Mouse (Mus musculus) cortical plate, adult 2 months (tissue): ENCODE results near the gene Ninl. TPM values are rescaled to one million over a fixed set of nuclear protein-coding genes. Genes with fewer than 3 reads are reported as not detected.

ENCODE experiments used
- H3K27ac ChIP-seq: fragments of 200-500 bp; 2 replicates; pipeline ENCODE4 v1.5.1; 2012; ENCODE audit warnings: low read length, control low read depth, inconsistent platforms; ENCODE audit not compliant: insufficient read depth
- H3K4me1 ChIP-seq: fragments of 200-500 bp; 2 replicates; pipeline ENCODE4 v1.6.1; 2011; ENCODE audit warnings: low read length; ENCODE audit not compliant: control insufficient read depth, insufficient read depth
- H3K4me3 ChIP-seq: fragments of 200-500 bp; 2 replicates; pipeline ENCODE4 v1.5.1; 2011; ENCODE audit warnings: mild to moderate bottlenecking, low read length, control low read depth; ENCODE audit not compliant: insufficient read depth
- CTCF ChIP-seq: fragments of 200-500 bp; IDR thresholded peaks from 2 replicates; pipeline ENCODE4 v1.5.1; 2011; ENCODE audit warnings: mild to moderate bottlenecking, control low read depth, low read length; ENCODE audit not compliant: insufficient read depth; ENCODE audit errors: extremely low read depth
- POLR2A ChIP-seq: fragments of 200-500 bp; IDR thresholded peaks from 2 replicates; pipeline ENCODE4 v1.6.1; 2011; ENCODE audit warnings: mild to moderate bottlenecking, low read length, control low read depth; ENCODE audit not compliant: insufficient read depth; ENCODE audit errors: extremely low read depth
- polyA plus RNA-seq: library from polyadenylated mRNA; depleted of rRNA; stranded (reverse); fragments of >200 nt; gene quantifications from 2 replicates; pipeline ENCODE4 v1.2.3, GENCODE M21; 2012

Ninl gene
- polyA plus RNA-seq, 1 experiment: 6.5 TPM

DNA sequence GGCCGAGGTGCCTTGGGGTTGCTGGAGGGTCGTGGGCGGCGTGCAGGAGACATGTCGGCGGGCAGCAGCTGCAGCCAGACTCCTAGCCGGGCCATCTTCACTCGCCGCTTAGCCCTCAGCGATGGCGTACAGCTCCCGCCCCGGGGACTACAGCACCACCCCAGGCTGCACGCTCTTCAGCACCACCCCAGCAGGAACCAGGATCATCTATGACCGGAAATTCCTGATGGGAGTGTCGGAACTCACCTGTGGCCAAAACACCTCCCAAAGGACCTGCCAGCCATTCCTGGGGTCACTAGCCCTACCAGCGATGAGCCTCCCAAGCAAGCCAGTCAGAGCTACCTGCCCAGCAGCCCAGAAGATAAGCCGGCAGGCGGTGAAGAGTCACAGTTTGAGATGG, 105.7 kb downstream of the Ninl start:
- Histone ChIP-seq H3K27ac (no peak overlapping the region), H3K4me1 (no peaks in the 10 kb centered on the region), H3K4me3 (no peak overlapping the region)
- TF ChIP-seq POLR2A (no peak), CTCF (no peak)

DNA sequence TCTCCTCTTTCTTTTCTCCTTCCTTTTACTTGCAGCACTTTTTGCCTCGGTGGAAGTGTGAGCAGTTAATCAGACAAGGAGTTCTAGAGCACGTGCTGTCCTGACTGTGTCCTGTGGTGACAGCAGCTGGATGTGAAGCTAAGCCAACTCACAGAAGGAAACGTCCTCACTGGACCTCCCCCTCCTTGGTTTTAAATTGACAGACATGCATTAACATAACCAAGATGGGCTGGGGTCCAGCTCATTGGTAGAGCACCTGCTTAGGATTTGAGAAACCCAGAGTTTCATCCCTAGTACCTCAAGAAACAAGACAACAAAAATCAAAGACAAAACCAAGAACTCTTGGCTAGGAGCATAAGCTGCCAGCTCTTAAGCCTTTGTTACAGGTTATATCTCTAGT, 108.4 kb downstream of the Ninl start:
- Histone ChIP-seq H3K4me1 (no peaks in the 10 kb centered on the region), H3K27ac (no peak overlapping the region), H3K4me3 (no peak overlapping the region)
- no peak for TF ChIP-seq CTCF
- no peak for TF ChIP-seq POLR2A

DNA sequence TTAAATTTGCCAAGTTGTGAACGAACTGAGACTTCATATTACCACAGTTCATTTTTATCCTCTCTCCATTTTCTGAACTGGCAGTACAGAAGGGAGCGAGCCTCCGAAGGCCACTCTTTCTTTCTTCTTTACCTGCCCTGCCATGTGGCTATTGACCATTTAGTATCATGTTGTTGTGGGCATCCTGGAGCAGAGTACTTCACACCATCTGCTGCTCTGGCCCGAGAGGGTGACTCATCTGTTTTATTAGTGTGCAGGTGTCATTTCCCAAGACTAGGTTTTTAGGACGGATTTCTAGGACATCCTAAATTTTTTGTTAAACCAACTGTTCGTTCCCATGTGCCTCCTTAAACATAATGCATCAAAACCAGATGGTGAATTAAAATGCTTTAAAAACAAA, 110.0 kb downstream of the Ninl start:
- H3K27ac ChIP-seq: no peak overlapping the region
- no peaks in the 10 kb centered on the region for H3K4me1 ChIP-seq
- TF ChIP-seq CTCF: no peak
- TF ChIP-seq POLR2A: no peak
- no peak overlapping the region for H3K4me3 ChIP-seq

DNA sequence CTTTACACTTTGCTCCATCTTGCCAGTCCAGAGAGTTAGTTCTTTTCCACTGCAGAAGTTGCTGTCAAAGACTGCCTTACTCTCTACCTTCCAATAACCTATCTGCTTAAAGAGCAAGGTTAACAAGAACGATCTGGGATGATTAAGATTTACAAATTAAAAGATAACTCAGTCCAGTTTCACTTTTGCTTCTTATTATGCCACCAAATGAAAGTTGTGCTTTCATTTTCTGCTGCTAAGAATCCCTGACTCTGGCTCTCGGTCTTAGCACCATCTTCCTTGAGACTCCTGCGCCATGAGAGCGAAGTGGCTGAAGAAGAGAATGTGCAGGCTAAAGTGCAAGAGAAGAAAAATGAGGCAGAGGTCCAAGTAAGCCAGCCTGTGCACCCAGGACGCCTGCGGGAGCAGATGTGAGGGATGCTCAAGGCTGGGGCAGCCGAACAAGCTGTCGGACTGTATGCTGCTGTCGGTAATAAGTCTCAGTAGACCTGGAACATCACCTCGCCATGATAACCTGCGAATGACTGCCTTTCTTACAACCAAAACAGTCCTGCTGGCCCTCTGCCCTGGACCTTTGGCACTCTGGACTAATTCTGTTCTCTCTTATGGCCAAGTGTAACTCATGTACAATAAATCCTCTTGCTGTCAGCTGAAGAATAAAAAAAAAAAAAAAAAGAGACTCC, 112.0 kb downstream of the Ninl start:
- H3K4me1 ChIP-seq: 0 out of 2 replicates have a peak, but pooled peaks cover 1% of the 10 kb centered on the region
- TF ChIP-seq POLR2A: no peak
- no peak overlapping the region for H3K27ac ChIP-seq
- no peak overlapping the region for H3K4me3 ChIP-seq

DNA sequence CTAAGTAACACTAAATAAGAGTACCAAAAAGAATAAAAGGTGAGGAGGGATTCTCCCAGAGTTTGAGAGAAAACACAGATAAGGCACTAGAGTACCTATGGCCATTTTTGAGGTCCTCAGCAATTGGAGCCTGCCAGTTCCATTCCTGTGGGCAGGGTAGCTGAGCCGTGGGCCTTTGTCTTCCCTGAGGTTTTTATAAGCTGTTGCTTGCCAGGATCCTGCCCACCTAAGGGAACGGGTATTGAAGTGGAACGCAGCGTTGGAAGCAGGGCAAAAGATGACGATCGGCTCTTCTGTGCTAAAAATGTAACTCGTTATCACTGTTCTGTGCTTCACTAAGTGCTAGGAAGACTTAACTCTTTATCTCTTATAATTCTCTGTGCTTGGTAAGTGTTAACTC, 115.7 kb downstream of the Ninl start:
- TF ChIP-seq CTCF: no peak
- TF ChIP-seq POLR2A: no peak
- H3K27ac ChIP-seq: no peak overlapping the region
- 0 out of 2 replicates have a peak, but pooled peaks cover 1% of the 10 kb centered on the region for H3K4me1 ChIP-seq
- no peak overlapping the region for H3K4me3 ChIP-seq

DNA sequence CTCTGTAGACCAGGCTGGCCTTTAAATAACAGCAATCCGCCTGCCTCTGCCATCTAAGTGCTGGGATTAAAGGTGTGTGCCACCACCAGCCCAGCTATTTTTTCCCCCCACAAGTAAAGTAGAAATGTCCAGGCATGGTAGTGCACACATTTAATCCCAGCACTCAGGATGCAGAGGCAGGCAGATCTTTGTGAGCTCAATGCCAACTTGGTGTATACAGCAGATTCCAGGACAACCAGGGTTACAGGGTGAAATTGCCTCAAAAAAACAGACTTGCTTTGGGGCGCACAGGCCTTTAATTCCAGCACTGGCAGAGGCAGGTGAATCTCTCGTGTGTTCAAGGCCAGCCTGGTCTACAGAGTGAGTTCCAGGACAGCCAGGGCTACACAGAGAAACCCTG, 116.2 kb downstream of the Ninl start:
- Histone ChIP-seq H3K4me3 (no peak overlapping the region), H3K27ac (no peak overlapping the region), H3K4me1 (0 out of 2 replicates have a peak, but pooled peaks cover 1% of the 10 kb centered on the region)
- no peak for TF ChIP-seq POLR2A
- TF ChIP-seq CTCF: no peak

DNA sequence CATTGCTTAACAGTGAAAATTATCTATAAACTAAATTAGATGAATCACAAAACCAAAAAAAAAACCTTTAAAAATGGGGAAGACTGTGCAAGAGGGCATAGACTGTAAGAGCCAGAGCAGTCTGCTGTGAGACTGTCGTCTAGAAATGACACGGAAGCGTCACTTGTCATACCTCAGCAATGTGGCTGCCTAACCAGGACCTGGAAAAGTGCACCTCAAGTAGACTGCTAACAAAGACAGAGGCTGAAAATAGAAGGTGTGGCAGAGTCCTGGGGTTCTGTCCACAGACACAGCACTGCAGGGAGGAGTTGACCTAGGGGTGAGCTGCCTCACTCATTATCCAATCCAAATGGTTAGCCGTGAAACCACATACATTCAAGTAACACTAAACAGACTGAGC, 117.0 kb downstream of the Ninl start:
- Histone ChIP-seq H3K4me1 (0 out of 2 replicates have a peak, but pooled peaks cover 1% of the 10 kb centered on the region), H3K4me3 (no peak overlapping the region), H3K27ac (no peak overlapping the region)
- TF ChIP-seq CTCF (no peak), POLR2A (no peak)

DNA sequence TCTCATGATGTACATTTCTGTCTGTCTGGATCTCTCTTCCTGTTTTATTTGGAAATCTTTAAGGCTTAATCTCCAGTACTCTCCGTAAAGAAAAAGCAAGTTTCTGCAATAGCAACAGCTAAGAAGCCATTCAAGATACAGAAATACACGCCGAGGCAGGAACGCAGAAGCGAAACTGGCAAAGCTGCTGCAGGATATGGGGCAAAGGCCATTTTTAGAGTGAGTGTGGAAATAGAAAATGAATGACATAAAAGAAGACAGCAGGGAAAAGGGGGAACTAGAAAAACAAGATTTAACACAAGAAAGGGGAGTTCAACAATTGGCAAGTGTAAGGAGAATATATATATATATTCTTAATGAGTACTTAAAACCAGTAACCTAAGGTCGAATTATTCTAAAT, 117.5 kb downstream of the Ninl start:
- no peak overlapping the region for H3K4me3 ChIP-seq
- H3K4me1 ChIP-seq: 0 out of 2 replicates have a peak, but pooled peaks cover 1% of the 10 kb centered on the region
- no peak overlapping the region for H3K27ac ChIP-seq
- no peak for TF ChIP-seq POLR2A
- no peak for TF ChIP-seq CTCF

DNA sequence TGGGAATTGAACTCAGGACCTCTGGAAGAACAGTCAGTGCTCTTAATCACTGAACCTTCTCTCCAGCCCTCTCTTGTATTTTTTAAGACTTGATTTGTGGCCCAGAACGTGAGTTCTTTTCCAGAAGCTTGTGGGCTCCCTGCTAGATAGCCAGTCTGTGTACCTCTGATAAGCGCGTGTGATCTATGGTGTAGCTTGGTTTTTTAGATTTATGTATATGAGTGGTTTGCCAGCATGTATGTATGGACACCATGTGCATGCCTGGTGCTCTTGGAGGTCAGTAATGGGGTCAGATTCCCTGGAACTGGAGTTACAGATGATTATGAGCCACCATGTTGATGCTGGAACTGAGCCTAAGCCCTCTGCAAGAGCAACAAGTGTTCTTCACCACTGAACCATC, 118.6 kb downstream of the Ninl start:
- no peak overlapping the region for H3K27ac ChIP-seq
- 0 out of 2 replicates have a peak, but pooled peaks cover 1% of the 10 kb centered on the region for H3K4me1 ChIP-seq
- no peak overlapping the region for H3K4me3 ChIP-seq
- TF ChIP-seq CTCF: no peak
- no peak for TF ChIP-seq POLR2A

DNA sequence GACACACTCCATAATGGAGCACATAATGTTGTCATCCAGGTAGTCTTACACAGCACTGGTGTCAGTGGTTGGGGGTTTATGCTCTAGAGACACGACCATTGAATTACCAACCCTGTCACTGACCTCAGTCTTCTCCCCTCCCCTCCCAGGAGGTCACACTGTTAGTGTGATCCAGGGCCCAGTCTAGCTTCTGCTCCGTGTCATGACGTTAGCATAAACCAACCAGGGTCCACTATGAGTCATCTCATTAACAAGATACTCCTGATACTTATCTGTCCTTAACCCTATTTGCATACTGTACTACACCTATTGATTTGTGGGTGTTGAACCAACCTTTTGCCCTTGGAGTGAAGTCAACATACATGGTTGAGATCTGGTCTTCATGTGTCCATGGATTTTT, 120.5 kb downstream of the Ninl start:
- Histone ChIP-seq H3K27ac (no peak overlapping the region), H3K4me1 (no peaks in the 10 kb centered on the region)
- TF ChIP-seq CTCF (no peak), POLR2A (no peak)

DNA sequence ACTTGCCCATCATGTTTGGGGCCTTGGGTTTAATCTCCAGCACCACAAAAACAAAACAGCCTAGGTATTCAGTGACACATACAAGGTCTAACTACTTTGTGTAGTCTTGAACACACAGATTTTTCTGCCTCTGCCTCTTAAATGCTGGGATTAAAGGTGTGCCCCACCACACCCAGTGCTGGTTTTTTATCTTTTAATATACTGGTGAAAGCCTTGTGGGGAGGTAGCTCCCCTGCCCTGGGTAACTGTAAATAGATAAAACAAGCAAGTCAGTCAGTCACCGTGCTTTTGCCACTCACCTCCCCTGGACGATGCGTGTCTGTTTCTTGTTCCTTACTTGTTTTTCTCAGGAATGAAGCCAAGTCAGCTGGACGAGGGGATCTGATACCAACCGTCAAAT, 123.4 kb downstream of the Ninl start:
- H3K27ac ChIP-seq: no peak overlapping the region
- no peak for TF ChIP-seq POLR2A
- TF ChIP-seq CTCF: no peak
- no peak overlapping the region for H3K4me3 ChIP-seq
- H3K4me1 ChIP-seq: no peaks in the 10 kb centered on the region

More for the DNA sequence above, 120.5 kb downstream of the Ninl start:
- no peak overlapping the region for H3K4me3 ChIP-seq
